Mouse (Mus musculus) 3134 (cell line): ENCODE measurements around the gene Bcl2l1.
A peak's percentile ranks its signal among the peaks of the same experiment; 100 is the strongest.

Experiments used
- DNase-seq: peaks from one replicate; pipeline ENCODE4 v3.0.0-alpha.2; 2011; ENCODE audit warnings: low spot score; ENCODE audit not compliant: insufficient read length; ENCODE audit errors: extremely low read depth

Gene Bcl2l1

GRCm38 (mm10) chr2:152824438-152825167, 6.9 kb downstream of the Bcl2l1 start:
- no peak for DNase-seq

GRCm38 (mm10) chr2:152823770-152824169, 7.8 kb downstream of the Bcl2l1 start:
- no peak for DNase-seq

DNA sequence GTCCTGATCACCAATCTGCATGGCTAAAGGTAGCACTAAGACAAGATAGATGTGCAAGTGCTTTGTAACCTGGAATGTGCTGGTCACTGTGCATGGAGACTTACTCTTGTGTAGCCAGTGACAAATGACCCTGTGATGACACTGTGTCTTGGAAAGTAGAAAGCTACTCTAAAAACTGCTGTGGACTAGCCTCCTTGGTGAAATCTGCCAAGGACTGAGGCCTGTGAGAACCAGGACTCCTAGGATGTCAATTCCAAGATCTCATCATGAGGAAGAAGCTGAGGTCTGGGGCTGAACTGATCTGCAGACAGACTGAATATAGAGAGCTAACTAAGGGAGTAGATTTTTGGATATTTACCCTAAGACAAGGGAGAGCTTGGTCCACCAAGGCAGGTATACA, 10.0 kb downstream of the Bcl2l1 start:
- no peak for DNase-seq

DNA sequence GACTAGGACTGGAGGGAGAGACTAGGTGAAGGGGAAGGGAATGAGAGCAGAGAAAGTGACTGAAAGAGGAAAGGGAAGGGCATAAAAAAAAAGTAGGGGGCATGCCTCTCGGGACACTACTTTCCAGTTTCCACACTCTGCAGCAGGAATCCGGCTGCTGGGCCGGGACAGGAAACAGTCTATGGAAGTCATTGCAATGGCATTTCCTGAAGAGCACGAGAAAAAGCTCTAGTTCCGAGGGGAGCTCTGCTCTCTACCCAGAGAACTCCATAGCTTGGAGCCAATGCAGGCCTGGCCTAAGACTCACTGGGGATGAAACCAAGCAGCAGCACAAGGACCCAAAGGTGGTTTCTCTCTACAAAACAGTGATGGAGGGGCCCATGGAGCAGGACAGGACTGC, 10.5 kb downstream of the Bcl2l1 start:
- peak; percentile 43 for DNase-seq

DNA sequence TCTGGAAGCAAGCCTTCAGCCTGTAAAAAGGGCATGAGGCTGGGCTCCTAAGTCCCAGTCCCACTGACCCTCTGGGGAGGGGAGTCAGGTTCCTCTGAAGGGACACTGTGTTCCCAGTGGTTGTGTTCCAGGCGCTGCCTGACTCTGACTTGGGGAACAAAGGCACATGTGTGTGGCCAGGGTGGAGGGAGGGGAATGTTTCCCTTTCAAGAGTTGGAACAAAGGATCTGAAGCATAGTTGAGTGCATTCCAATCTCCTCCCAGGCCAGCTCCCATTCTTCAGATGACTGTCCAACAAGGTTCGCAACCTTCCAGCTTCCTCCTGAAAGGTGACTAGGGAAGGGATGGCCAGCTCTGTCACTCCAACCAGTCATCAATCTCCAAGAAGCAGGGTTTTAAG, 11.2 kb downstream of the Bcl2l1 start:
- peak; percentile 58 for DNase-seq

DNA sequence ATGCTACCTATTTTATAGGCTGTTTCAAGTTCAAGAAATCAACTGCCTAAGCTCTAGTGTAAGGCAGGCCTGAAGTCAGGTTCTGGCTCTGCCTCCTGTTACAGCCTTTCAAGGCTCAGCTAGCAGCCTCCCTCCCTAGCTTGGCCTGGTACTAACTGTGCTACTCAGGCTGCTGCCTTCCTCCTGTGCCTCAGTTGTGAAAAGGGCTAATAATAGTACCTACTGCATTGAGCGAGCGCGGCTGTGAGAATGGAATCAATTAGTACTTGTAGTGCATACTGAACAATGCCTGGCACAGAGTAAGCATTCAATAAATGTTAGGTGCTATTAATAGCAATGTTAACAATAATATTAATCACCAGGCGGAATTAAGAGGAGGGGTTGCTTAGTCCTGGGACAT, 11.6 kb downstream of the Bcl2l1 start:
- no peak for DNase-seq

DNA sequence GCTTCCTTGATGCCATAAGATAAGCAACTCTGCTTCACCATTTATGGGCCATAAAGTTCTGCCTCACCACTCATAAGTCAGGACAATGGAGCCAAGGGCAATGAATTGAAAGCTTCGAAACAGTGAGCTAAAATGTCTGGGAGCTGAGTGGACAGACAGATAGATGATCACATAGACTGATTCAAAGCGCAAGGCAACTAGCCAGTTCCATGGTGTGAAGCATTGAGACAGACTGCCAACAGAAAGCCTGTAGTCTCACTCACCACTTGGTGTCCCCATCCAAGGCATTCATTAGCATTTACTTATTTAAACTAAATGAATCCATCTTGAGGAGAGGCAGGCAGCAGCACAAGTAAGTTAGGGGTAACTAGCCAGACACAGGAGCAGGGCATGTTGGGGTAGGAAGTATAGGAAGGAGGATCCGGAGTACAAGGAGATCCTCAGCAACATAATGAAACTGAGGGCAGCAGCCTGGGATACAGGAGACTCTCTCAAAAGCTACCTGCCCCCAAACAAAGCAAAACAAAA, 12.4 kb downstream of the Bcl2l1 start:
- DNase-seq, result no peak

GRCm38 (mm10) chr2:152818679-152819078, 12.8 kb downstream of the Bcl2l1 start:
- no peak for DNase-seq

DNA sequence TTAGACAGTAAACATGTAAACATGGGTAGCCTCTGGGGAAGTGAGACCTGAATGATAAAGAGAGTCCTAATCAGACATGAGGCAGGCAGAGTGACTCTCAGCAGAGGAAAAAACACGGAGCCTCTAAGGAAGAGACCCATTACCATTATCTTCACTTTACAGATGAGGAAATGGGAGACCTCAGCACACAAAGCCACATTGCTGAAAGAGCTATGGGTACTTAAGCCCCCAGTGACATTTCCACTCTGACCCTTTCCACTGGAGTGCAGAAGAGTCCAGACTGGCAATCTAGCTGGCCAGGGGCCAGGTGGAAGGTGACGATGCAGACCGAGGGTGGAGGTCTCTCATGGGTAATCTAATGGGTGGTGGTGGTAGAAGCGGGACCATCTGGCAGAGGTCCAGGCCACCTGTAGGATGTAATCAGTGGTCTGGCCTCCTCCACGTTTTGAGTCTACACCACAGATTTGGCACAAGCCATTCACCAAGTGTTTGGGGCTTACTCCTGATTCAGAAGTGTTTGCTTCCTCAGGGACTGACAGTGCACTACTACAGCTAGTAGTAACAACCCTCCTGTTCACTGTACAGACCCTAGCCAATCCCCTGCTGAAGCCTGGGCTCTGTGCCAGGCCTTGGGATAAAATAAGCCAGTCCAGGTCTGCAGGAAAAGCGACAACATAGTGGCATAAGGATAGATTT, 13.8 kb downstream of the Bcl2l1 start:
- no peak for DNase-seq

- DNase-seq, result no peak
Measured at GRCm38 (mm10) chr2:152816657-152817348, 14.7 kb downstream of the Bcl2l1 start.

GRCm38 (mm10) chr2:152815879-152816656, 15.5 kb downstream of the Bcl2l1 start:
- no peak for DNase-seq

DNA sequence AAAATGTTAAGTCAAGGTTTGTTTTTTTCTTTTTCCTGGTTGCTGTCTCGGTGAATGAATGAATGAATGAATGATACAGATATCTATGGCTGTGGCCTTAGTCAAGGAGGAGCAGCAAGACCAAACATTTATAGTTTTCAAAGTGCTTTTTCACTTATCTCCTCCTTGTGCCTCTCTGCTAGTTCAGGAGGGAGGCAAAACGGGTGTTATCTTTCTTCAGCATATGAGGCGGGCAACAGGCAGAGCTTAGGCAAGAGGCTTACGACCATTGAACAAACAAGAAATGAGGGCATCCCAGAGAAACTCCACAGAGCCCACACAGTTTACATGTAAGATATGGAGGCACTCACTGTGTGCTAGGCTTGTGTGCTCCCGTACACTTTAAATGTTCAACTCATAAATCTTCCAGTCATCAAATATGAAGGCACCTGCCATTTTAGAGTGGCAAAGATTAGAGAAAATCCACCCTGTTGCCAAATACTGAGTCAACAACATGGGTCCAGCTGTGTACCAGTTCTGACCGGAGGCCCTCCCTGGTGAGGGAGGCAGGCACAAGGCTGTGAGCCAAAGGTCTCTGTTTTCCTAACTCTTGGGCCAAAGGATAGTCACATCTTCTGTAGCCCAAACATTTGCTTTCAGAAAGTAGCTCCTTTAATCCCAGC, 17.2 kb downstream of the Bcl2l1 start:
- DNase-seq, result peak; percentile 49

GRCm38 (mm10) chr2:152813232-152813631, 18.3 kb downstream of the Bcl2l1 start:
- DNase-seq, result no peak

GRCm38 (mm10) chr2:152811336-152812165, 20.0 kb downstream of the Bcl2l1 start:
- peak; percentile 55 for DNase-seq

DNA sequence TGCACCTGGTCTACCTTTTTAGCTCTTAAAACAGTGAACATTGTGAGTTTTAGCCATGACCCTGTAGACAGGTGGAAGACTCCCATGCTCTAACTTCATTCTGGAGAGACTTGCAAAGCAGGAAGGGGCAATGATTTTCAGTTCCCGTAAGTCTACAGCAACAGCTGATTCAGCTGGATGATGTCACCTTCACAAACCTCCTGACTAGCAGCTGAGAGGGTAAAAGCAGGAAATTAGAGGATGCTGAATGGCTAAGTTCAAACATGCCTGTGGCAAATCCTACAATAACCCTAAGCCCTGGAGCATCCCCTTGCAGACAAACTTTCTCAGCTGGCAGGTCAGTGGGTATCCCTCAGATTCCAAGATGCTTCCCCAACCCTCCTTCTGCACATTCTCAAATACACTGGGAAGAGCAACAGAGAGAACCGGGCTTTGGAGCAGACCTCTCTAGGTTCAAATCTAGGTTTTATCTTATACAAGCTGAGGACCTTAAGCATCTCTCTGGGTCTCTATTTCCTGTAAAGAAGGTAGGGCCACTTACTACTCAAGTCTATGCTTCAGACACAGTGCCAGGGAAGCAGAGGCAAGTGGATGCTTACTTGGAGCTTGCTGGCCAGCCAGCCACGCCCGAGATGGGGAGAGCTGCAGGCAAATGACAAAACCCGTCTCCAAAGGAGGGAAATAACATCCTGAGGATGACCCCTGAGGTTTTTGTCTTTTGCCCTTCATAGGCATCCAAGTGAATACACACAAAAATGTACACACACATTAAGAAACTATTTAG, 21.2 kb downstream of the Bcl2l1 start:
- no peak for DNase-seq

DNA sequence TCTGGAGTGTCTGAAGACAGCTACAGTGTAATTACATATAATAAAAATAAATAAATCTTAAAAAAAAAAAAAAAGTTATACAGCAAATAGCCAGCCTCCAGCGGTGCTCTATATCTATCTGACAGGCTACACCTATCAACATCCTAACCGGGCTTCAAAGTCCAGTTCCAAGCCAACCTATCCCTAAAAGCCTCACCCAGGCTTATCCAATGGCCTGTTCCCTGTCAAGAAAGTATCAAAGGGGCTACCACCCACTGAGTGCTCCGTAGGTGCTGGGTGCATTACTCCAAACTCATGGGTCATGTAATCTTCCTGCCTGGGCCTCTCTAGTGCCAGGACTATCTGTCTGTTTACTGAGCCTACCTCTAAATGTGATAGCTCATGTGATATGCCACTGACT, 23.4 kb downstream of the Bcl2l1 start:
- no peak for DNase-seq

DNA sequence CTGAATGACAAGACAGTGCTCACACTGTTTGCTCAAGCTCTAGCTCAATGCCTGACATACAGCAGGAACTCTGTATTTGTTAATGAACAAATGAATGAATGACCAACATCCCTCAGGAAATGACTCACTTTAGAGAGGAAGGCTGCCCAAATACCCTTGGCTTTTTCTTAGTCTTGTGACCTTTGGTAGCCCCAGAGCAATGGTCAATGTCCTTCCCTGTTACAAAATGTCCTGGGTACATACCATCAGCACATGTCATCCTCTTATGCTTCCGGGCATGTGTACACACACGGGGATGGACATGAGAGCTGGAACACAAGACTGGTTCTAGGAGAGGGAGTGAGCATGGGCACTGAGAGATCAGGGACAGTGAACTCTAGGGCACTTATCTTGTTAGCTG, 25.5 kb downstream of the Bcl2l1 start:
- DNase-seq, result peak; percentile 80

- no peak for DNase-seq
Measured at GRCm38 (mm10) chr2:152805111-152805490, 26.4 kb downstream of the Bcl2l1 start.
